Mouse (Mus musculus) midbrain, postnatal 0 days (tissue): ENCODE data around the gene Slc35g2. TPM values are rescaled to one million over a fixed set of nuclear protein-coding genes. Genes with fewer than 3 reads are reported as not detected.

Experiments
- ATAC-seq: fragments of 200-750 bp; cut with Nextera tagmentation; 2 replicates; pipeline ENCODE4 v1.8.0; 2017; ENCODE audit warnings: moderate number of reproducible peaks, mild to moderate bottlenecking, moderate TSS enrichment, moderate library complexity; ENCODE audit not compliant: low FRiP score
- DNase-seq: peaks from one replicate; pipeline ENCODE4 v3.0.0-alpha.2; 2015; ENCODE audit warnings: low spot score
- H3K27ac ChIP-seq: fragments of 300-500 bp; sonication (generic); 2 replicates; pipeline ENCODE4 v1.5.1; 2014; ENCODE audit warnings: low read depth, mild to moderate bottlenecking, low read length, mixed read lengths
- H3K27me3 ChIP-seq: fragments of 300-500 bp; sonication (generic); 2 replicates; pipeline ENCODE4 v1.6.1; 2014; ENCODE audit warnings: low read length, control low read depth, mixed read lengths; ENCODE audit not compliant: insufficient read depth
- H3K36me3 ChIP-seq: fragments of 300-500 bp; sonication (generic); 2 replicates; pipeline ENCODE4 v1.6.1; 2014; ENCODE audit warnings: low read length, control low read depth, mixed read lengths; ENCODE audit not compliant: insufficient read depth
- H3K4me1 ChIP-seq: fragments of 300-500 bp; sonication (generic); 2 replicates; pipeline ENCODE4 v1.6.1; 2014; ENCODE audit warnings: mild to moderate bottlenecking, control low read depth, antibody characterized with exemption, low read length, mixed read lengths; ENCODE audit not compliant: insufficient read depth
- H3K4me2 ChIP-seq: fragments of 300-500 bp; sonication (generic); 2 replicates; pipeline ENCODE4 v1.6.1; 2014; ENCODE audit warnings: low read depth, mild to moderate bottlenecking, low read length, mixed read lengths; ENCODE audit not compliant: poor library complexity, severe bottlenecking
- H3K4me3 ChIP-seq: fragments of 300-500 bp; sonication (generic); 2 replicates; pipeline ENCODE4 v1.5.1; 2014; ENCODE audit warnings: low read depth, mild to moderate bottlenecking, low read length, moderate library complexity
- H3K9ac ChIP-seq: fragments of 300-500 bp; sonication (generic); replicated peaks from 2 replicates; pipeline ENCODE4 v1.6.1; 2014; ENCODE audit warnings: mild to moderate bottlenecking, low read length, moderate library complexity, mixed read lengths; ENCODE audit not compliant: poor library complexity, severe bottlenecking
- H3K9me3 ChIP-seq: fragments of 300-500 bp; sonication (generic); 2 replicates; pipeline ENCODE4 v1.6.1; 2016; ENCODE audit warnings: low read length, control low read depth
- CTCF ChIP-seq: IDR thresholded peaks from 2 replicates; pipeline ENCODE4 v1.5.1; 2016; ENCODE audit warnings: antibody characterized with exemption, mild to moderate bottlenecking
- WGBS: fragments of 180-500 bp; shearing (Covaris S2); extraction: QIAGEN DNeasy Blood & Tissue Kit; methylation state at CpG from one replicate; pipeline ENCODE4 v1.1.7; 2014; 5-methylcytosine and 5-hydroxymethylcytosine counted together
- polyA plus RNA-seq: library from polyadenylated mRNA; unstranded; fragments of >200 nt; fragmentation: Nextera tagmentation; extraction: Ambion mirVana; gene quantifications from 2 replicates; pipeline ENCODE4 v1.2.1, GENCODE M21; 2015
- total RNA-seq: library from RNA; depleted of rRNA; stranded (reverse); fragments of >200 nt; gene quantifications from 2 replicates; pipeline ENCODE4 v1.2.3, GENCODE M21; 2014

The Slc35g2 gene
- total and polyA plus RNA-seq, 2 experiments from 2014 or later = 16.7 to 24.8 TPM

GRCm38 (mm10) chr9:100571511-100571910 lies 621 bp upstream of the Slc35g2 start:
- H3K36me3 ChIP-seq = no peaks in the 10 kb centered on the region
- ATAC-seq (no peak), DNase-seq (no peak)
- whole genome bisulfite sequencing = 88% methylated on average over 1 of the region's 1 CpGs
- H3K4me3 ChIP-seq = peak overlapping the region; percentile 53
- H3K4me1 ChIP-seq = peaks cover 7% of the 10 kb centered on the region; the same call in 1 of the 2 replicates
- H3K27ac ChIP-seq = peak overlapping the region; percentile 78; the same call in 1 of the 2 replicates
- no peaks in the 10 kb centered on the region for H3K9me3 ChIP-seq
- H3K9ac ChIP-seq = peak overlapping the region; percentile 74
- no peak for TF ChIP-seq CTCF
- H3K27me3 ChIP-seq = no peaks in the 10 kb centered on the region
- H3K4me2 ChIP-seq = peak overlapping the region; percentile 69

- 12% methylated on average over 32 of the region's 32 CpGs for WGBS
- H3K9ac ChIP-seq = peak overlapping the region; percentile 74
- peaks cover 7% of the 10 kb centered on the region; the same call in 1 of the 2 replicates for H3K4me1 ChIP-seq
- peak overlapping the region; percentile 53 for H3K4me3 ChIP-seq
- H3K27ac ChIP-seq = peak overlapping the region; percentile 78
- peak; percentile 73 for DNase-seq
- H3K27me3 ChIP-seq = no peaks in the 10 kb centered on the region
- peak overlapping the region; percentile 69 for H3K4me2 ChIP-seq
- H3K36me3 ChIP-seq = no peaks in the 10 kb centered on the region
- ATAC-seq = peak; percentile 57
- no peaks in the 10 kb centered on the region for H3K9me3 ChIP-seq
- TF ChIP-seq CTCF = peak; percentile 56
Observed at GRCm38 (mm10) chr9:100569798-100570625, 878 bp downstream of the Slc35g2 start.

GRCm38 (mm10) chr9:100560251-100560890 lies 10.5 kb downstream of the Slc35g2 start:
- no peaks in the 10 kb centered on the region for H3K4me1 ChIP-seq
- no peaks in the 10 kb centered on the region for H3K36me3 ChIP-seq
- WGBS = 90% methylated on average over 10 of the region's 10 CpGs
- no peak overlapping the region for H3K4me3 ChIP-seq
- no peak for ATAC-seq
- H3K27ac ChIP-seq = no peak overlapping the region
- peak; percentile 36 for DNase-seq
- no peak overlapping the region for H3K4me2 ChIP-seq
- H3K27me3 ChIP-seq = no peaks in the 10 kb centered on the region
- H3K9ac ChIP-seq = no peak overlapping the region
- no peaks in the 10 kb centered on the region for H3K9me3 ChIP-seq
- TF ChIP-seq CTCF = no peak

GRCm38 (mm10) chr9:100558991-100559390 lies 11.9 kb downstream of the Slc35g2 start:
- Histone ChIP-seq H3K36me3 (no peaks in the 10 kb centered on the region), H3K9me3 (no peaks in the 10 kb centered on the region), H3K27ac (no peak overlapping the region), H3K4me2 (no peak overlapping the region), H3K9ac (no peak overlapping the region), H3K27me3 (no peaks in the 10 kb centered on the region), H3K4me1 (no peaks in the 10 kb centered on the region), H3K4me3 (no peak overlapping the region)
- no peak for DNase-seq
- no peak for TF ChIP-seq CTCF
- ATAC-seq = no peak

GRCm38 (mm10) chr9:100558023-100558573 lies 12.8 kb downstream of the Slc35g2 start:
- Histone ChIP-seq H3K9ac (no peak overlapping the region), H3K9me3 (no peaks in the 10 kb centered on the region), H3K4me1 (no peaks in the 10 kb centered on the region), H3K4me2 (no peak overlapping the region), H3K27ac (no peak overlapping the region), H3K36me3 (no peaks in the 10 kb centered on the region), H3K27me3 (no peaks in the 10 kb centered on the region), H3K4me3 (no peak overlapping the region)
- no peak for DNase-seq
- TF ChIP-seq CTCF = no peak
- no peak for ATAC-seq
- 78% methylated on average over 4 of the region's 4 CpGs for WGBS

GRCm38 (mm10) chr9:100555686-100556085 lies 15.2 kb downstream of the Slc35g2 start:
- no peaks in the 10 kb centered on the region for H3K9me3 ChIP-seq
- H3K27me3 ChIP-seq = no peaks in the 10 kb centered on the region
- DNase-seq (no peak), ATAC-seq (no peak)
- H3K27ac ChIP-seq = no peak overlapping the region
- no peak for TF ChIP-seq CTCF
- no peak overlapping the region for H3K4me2 ChIP-seq
- no peak overlapping the region for H3K9ac ChIP-seq
- peaks cover 5% of the 10 kb centered on the region; the same call in 1 of the 2 replicates for H3K36me3 ChIP-seq
- WGBS = 80% methylated on average over 5 of the region's 5 CpGs
- no peaks in the 10 kb centered on the region for H3K4me1 ChIP-seq
- H3K4me3 ChIP-seq = no peak overlapping the region
